Mouse (Mus musculus) forebrain, postnatal 0 days (tissue): ENCODE results near the gene Chid1. TPM values are rescaled to one million over a fixed set of nuclear protein-coding genes. Genes with fewer than 3 reads are reported as not detected.

Source experiments
- ATAC-seq: fragments of 200-750 bp; cut with Nextera tagmentation; 2 replicates; pipeline ENCODE4 v1.8.0; 2017; ENCODE audit warnings: mild to moderate bottlenecking, moderate library complexity
- DNase-seq: peaks from one replicate; pipeline ENCODE4 v3.0.0-alpha.2; 2015
- H3K27ac ChIP-seq: fragments of 300-500 bp; sonication (generic); 2 replicates; pipeline ENCODE4 v1.5.1; 2014; ENCODE audit warnings: low read depth, mild to moderate bottlenecking, antibody characterized with exemption, low read length, moderate library complexity, mixed read lengths
- H3K27me3 ChIP-seq: fragments of 300-500 bp; sonication (generic); 2 replicates; pipeline ENCODE4 v1.6.1; 2014; ENCODE audit warnings: mild to moderate bottlenecking, low read length, mixed read lengths; ENCODE audit not compliant: insufficient read depth
- H3K36me3 ChIP-seq: fragments of 300-500 bp; sonication (generic); 2 replicates; pipeline ENCODE4 v1.6.1; 2014; ENCODE audit warnings: mild to moderate bottlenecking, moderate library complexity; ENCODE audit not compliant: insufficient read depth
- H3K4me1 ChIP-seq: fragments of 300-500 bp; sonication (generic); 2 replicates; pipeline ENCODE4 v1.6.1; 2014; ENCODE audit warnings: antibody characterized with exemption; ENCODE audit not compliant: insufficient read depth
- H3K4me2 ChIP-seq: fragments of 300-500 bp; sonication (generic); 2 replicates; pipeline ENCODE4 v1.6.1; 2014; ENCODE audit warnings: low read depth, mild to moderate bottlenecking, moderate library complexity
- H3K4me3 ChIP-seq: fragments of 300-500 bp; sonication (generic); 2 replicates; pipeline ENCODE4 v1.5.1; 2014; ENCODE audit warnings: low read depth, low read length, mixed read lengths
- H3K9ac ChIP-seq: fragments of 300-500 bp; sonication (generic); 2 replicates; pipeline ENCODE4 v1.6.1; 2014; ENCODE audit warnings: mild to moderate bottlenecking
- H3K9me3 ChIP-seq: fragments of 300-500 bp; sonication (generic); 2 replicates; pipeline ENCODE4 v1.6.1; 2016; ENCODE audit warnings: low read length
- CTCF ChIP-seq: sonication (generic); IDR thresholded peaks from 2 replicates; pipeline ENCODE4 v1.5.1; 2016; ENCODE audit warnings: antibody characterized with exemption, control low read depth, low read depth
- WGBS: fragments of 180-500 bp; shearing (Covaris S2); extraction: QIAGEN DNeasy Blood & Tissue Kit; methylation state at CpG from one replicate; pipeline ENCODE4 v1.1.7; 2014; 5-methylcytosine and 5-hydroxymethylcytosine counted together
- polyA plus RNA-seq: library from polyadenylated mRNA; unstranded; fragments of >200 nt; fragmentation: Nextera tagmentation; extraction: Ambion mirVana; gene quantifications from 2 replicates; pipeline ENCODE4 v1.2.1, GENCODE M21; 2015
- total RNA-seq: library from RNA; depleted of rRNA; stranded (reverse); fragments of >200 nt; gene quantifications from 2 replicates; pipeline ENCODE4 v1.2.3, GENCODE M21; 2014

The Chid1 gene
- total and polyA plus RNA-seq, 2 experiments from 2014 or later = 42.0 TPM

DNA sequence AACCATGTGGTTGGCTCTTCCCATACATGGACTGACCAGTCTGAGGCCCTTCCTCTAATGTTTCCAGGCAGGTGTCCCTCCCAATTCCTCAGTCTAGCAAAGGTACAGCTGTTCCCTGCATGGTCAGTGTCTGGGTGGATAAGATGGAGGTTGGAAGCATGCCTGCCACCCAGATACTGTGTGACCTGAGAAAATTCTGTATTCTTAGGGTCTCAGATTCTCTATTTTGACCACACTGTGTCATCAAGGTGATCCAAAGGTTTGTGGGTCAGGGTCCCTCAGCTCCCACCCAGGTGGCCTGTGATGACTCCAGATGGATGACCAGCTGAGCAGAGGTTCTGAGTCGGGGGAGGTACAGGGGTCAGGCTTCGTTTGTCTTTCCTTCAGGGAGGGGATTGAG lies 54.5 kb downstream of the Chid1 start:
- no peak overlapping the region for H3K9ac ChIP-seq
- 0 out of 2 replicates have a peak, but pooled peaks cover 4% of the 10 kb centered on the region for H3K4me1 ChIP-seq
- no peaks in the 10 kb centered on the region; the same call in 1 of the 2 replicates for H3K27me3 ChIP-seq
- no peak overlapping the region for H3K4me3 ChIP-seq
- no peak overlapping the region for H3K4me2 ChIP-seq
- H3K36me3 ChIP-seq = no peaks in the 10 kb centered on the region
- no peaks in the 10 kb centered on the region for H3K9me3 ChIP-seq
- WGBS = 73% methylated on average over 2 of the region's 2 CpGs
- no peak for ATAC-seq
- H3K27ac ChIP-seq = no peak overlapping the region
- no peak for DNase-seq
- no peak for TF ChIP-seq CTCF

DNA sequence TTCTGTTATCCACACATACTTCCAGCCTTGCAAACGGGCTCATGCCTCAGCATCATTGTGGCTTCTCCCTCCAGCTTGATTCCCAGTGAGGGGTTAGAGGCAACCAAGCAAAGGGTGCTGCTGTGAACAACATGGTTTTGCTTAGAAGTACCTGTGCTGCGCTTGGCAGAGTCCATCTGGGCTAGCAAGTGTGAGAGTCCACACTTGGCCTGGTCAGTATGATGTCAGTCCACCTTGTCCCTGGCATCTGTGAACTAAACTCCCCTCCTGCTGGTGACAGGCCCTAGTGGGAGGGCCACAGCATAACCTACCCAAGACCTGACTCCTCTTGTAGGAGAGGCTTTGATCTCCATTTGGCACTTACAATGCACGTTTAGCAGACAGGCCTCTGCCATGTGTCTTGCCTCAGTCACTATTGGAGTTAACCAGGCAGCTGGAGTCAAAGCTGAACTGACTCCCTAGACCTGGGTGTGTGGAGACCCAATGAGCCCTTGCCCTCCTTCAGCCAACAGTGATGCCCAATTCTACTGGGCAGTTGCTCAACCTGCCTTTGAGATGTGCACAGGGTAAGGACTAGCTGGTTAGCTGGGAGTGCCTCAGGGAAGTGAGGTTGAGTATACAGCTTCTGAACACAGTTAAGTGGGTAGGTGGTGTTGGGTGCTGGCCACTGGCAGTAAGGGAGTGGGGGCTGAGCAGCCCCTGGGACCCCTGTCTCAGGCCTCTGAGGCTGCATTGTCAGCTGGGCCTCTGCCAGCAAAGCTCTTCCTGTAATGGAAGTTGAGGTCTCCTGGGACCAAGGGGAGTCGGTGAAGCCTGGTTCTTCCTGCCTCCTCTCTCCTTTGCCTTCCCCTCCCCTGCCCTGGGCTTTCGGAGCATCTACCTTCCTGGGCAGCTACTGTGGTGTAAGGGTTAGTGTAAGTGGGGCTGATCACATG lies 55.2 kb downstream of the Chid1 start:
- no peaks in the 10 kb centered on the region for H3K36me3 ChIP-seq
- ATAC-seq = no peak
- no peak overlapping the region for H3K27ac ChIP-seq
- H3K9ac ChIP-seq = no peak overlapping the region
- TF ChIP-seq CTCF = no peak
- H3K9me3 ChIP-seq = no peaks in the 10 kb centered on the region
- 75% methylated on average over 5 of the region's 5 CpGs for WGBS
- no peak overlapping the region for H3K4me2 ChIP-seq
- no peak for DNase-seq
- no peaks in the 10 kb centered on the region; the same call in 1 of the 2 replicates for H3K27me3 ChIP-seq
- 0 out of 2 replicates have a peak, but pooled peaks cover 4% of the 10 kb centered on the region for H3K4me1 ChIP-seq
- H3K4me3 ChIP-seq = no peak overlapping the region

DNA sequence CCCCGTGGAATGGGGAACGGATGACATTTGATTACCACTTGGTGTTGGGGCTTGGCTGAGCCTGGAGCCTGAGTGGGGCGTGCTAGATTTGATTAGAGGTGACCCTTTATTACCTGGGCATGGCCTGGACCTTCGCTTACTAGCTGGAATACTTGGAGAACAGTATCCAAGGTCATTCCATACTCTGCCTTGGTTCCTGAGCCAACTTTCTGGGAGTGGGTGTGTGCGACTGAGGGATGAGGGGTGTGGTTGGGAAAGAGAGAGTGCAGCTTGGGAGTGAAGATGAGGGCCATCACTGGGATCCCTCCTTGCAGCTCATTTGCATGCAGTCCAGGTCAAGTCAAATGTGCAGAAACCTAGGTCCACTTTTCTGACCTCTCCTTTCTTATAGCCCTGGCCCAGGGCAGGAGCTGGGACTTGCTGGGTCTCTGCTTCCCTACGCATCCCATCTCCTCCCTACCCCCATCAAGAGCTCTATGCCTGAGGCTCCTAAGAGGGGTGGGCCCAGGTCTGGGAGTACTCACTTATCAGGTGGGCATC lies 56.5 kb downstream of the Chid1 start:
- no peak for TF ChIP-seq CTCF
- H3K4me1 ChIP-seq = 0 out of 2 replicates have a peak, but pooled peaks cover 4% of the 10 kb centered on the region
- H3K27me3 ChIP-seq = no peaks in the 10 kb centered on the region; the same call in 1 of the 2 replicates
- H3K27ac ChIP-seq = no peak overlapping the region
- no peaks in the 10 kb centered on the region for H3K9me3 ChIP-seq
- no peak for ATAC-seq
- H3K4me3 ChIP-seq = peak overlapping the region; percentile 60; the same call in 1 of the 2 replicates
- WGBS = 76% methylated on average over 6 of the region's 6 CpGs
- H3K36me3 ChIP-seq = no peaks in the 10 kb centered on the region
- DNase-seq = no peak
- H3K9ac ChIP-seq = no peak overlapping the region
- peak overlapping the region; percentile 94 for H3K4me2 ChIP-seq

DNA sequence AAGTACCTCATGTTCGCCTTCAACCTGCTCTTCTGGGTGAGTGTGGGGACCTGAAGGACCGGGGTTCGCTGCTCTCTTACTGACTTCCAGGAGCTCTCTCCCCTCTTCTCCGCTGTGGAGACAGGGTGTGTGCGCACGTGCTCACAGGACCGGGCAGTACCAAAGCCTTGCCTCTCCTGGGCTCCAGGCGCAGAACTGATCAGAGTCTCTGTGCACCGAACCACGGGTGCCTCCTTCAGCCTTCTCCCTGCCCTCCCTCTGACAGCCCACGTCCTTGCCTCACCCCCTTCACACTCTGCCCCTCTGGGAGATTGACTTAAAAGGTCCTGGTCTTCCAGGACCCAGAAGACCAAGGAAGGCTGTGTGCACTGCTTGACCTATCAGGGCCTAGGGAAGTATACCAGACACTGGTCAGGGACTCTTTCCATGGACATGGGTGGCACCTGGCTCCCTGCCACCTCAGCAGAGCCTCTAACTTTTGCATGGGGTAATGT lies 57.1 kb downstream of the Chid1 start:
- Histone ChIP-seq H3K27me3 (no peaks in the 10 kb centered on the region; the same call in 1 of the 2 replicates), H3K9me3 (no peaks in the 10 kb centered on the region), H3K4me3 (peak overlapping the region; percentile 60), H3K9ac (peak overlapping the region; percentile 72), H3K36me3 (no peaks in the 10 kb centered on the region), H3K27ac (peak overlapping the region; percentile 59; the same call in 1 of the 2 replicates), H3K4me2 (peak overlapping the region; percentile 94), H3K4me1 (0 out of 2 replicates have a peak, but pooled peaks cover 4% of the 10 kb centered on the region)
- WGBS = 6% methylated on average over 11 of the region's 11 CpGs
- TF ChIP-seq CTCF = no peak
- DNase-seq (no peak), ATAC-seq (no peak; the same call in none of the 2 replicates)

DNA sequence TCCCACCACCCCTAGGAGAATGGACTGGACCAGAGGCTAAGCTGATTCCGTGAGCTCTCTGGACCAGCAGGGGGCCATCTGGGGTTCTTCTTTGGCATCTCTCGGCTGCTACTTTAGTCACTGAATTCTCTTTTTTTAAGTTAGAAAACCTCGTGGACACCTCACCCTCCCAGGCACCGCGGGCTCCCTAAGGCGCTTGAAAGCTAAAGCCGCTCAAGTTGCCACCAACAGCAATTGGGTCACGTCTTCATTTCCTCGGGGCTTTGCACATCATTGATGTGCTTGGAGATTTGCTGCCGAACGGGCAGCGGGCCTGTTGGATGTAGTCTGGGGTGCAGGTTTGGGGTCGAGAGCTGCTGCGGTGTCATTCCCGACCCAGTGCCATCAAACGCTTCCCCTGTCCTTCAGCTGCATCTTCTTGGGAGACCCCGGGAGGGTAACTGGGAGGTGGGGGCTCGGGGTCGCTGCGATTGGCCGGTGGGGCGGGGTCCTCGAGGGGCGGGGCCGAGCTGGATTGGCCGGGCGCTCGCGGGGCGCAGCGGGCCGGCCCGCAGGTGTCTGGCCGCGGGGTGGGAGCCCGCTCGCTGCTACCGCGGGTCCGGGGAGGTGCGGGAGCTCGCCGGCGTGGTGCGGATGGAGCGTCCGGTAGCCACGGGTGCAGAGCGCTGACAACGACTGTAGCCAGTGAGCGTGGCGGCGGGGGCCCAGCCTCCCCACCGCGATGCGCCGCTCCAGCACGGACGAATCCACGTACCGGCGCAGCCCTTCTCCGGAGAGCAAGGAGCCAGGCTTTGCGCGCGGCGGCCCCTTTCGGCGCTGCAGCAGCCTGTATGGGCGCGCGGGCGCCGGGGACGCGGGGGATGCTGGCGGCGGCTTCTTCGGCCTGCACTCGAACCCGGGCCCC lies 57.9 kb downstream of the Chid1 start:
- 1% methylated on average over 66 of the region's 81 CpGs for WGBS
- Histone ChIP-seq H3K9ac (peak overlapping the region; percentile 72), H3K27ac (peak overlapping the region; percentile 59), H3K36me3 (no peaks in the 10 kb centered on the region), H3K9me3 (no peaks in the 10 kb centered on the region), H3K4me2 (peak overlapping the region; percentile 94), H3K27me3 (no peaks in the 10 kb centered on the region; the same call in 1 of the 2 replicates), H3K4me3 (peak overlapping the region; percentile 60), H3K4me1 (0 out of 2 replicates have a peak, but pooled peaks cover 4% of the 10 kb centered on the region)
- DNase-seq = peak; percentile 65
- ATAC-seq = peak; percentile 65
- TF ChIP-seq CTCF = peak; percentile 40

DNA sequence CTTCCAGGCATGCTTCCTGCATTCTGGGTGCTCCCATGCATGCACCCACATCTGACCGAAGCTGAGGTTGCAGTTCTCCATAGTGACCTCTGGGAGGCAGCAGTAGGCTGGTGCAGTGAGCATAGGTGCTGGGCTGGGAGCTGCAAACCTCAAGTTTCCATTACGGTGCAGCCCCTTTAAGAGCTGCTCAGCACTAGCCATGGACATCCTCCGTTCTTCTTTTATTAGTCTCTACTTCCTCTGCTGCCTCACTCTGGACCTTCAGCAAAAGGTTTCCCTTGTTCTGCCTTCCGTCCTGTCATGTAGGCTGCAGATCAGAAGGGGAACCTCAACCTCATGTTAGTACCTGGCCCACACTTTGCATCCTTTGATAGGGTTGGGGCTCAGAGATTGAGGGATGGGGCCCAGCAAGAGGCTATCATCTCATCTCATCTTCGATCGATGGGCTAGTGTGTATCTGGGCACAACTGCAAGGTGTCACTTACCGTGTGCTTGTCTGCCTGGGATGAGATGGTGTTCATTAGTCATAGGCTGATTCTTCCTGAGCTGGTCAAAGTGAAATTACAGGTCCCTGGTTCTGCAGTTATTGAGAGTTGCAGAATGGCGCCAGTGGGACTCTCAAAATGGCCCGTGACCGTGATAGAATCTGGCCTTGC lies 58.7 kb downstream of the Chid1 start:
- H3K4me3 ChIP-seq = peak overlapping the region; percentile 60
- no peaks in the 10 kb centered on the region; the same call in 1 of the 2 replicates for H3K27me3 ChIP-seq
- H3K4me1 ChIP-seq = 0 out of 2 replicates have a peak, but pooled peaks cover 4% of the 10 kb centered on the region
- DNase-seq = peak; percentile 83
- H3K9me3 ChIP-seq = no peaks in the 10 kb centered on the region
- ATAC-seq = peak; percentile 74
- TF ChIP-seq CTCF = peak; percentile 93
- H3K4me2 ChIP-seq = peak overlapping the region; percentile 94
- H3K36me3 ChIP-seq = no peaks in the 10 kb centered on the region
- H3K9ac ChIP-seq = no peak overlapping the region
- H3K27ac ChIP-seq = peak overlapping the region; percentile 54
- WGBS = 10% methylated on average over 10 of the region's 10 CpGs
